Mouse (Mus musculus) myocyte (in vitro differentiated cells): ENCODE measurements around the gene Cacnb3. TPM values are rescaled to one million over a fixed set of nuclear protein-coding genes. Genes with fewer than 3 reads are reported as not detected.

ENCODE experiments used
- H3K27me3 ChIP-seq: one replicate; pipeline ENCODE4 v1.6.1; 2011; ENCODE audit not compliant: control insufficient read depth, insufficient read depth, insufficient read length
- H3K36me3 ChIP-seq: one replicate; pipeline ENCODE4 v1.6.1; 2011; ENCODE audit not compliant: control insufficient read depth, insufficient read depth
- H3K4me2 ChIP-seq: one replicate; pipeline ENCODE4 v1.6.1; 2011; ENCODE audit warnings: low read depth, control low read depth
- H3K4me3 ChIP-seq: one replicate; pipeline ENCODE4 v1.5.1; 2011; ENCODE audit warnings: mild to moderate bottlenecking, control low read depth, moderate library complexity
- H3K79me2 ChIP-seq: one replicate; pipeline ENCODE4 v1.6.1; 2011; ENCODE audit not compliant: control insufficient read depth, insufficient read depth
- H3ac ChIP-seq: one replicate; pipeline ENCODE4 v1.6.1; 2011; ENCODE audit not compliant: control insufficient read depth, insufficient read length
- CEBPB ChIP-seq: IDR thresholded peaks from 2 replicates; pipeline ENCODE4 v1.6.1; 2011; ENCODE audit warnings: mild to moderate bottlenecking, moderate library complexity; ENCODE audit not compliant: poor library complexity, insufficient read depth, severe bottlenecking
- E2F4 ChIP-seq: IDR thresholded peaks from one replicate; pipeline ENCODE4 v1.6.1; 2011; ENCODE audit warnings: mild to moderate bottlenecking, control low read depth, moderate library complexity; ENCODE audit not compliant: insufficient read depth
- MAX ChIP-seq: IDR thresholded peaks from one replicate; pipeline ENCODE4 v1.6.1; 2011; ENCODE audit warnings: low read depth, mild to moderate bottlenecking, control low read depth
- MYOD1 ChIP-seq, 3 experiments: IDR thresholded peaks; one replicate each; pipeline ENCODE4 v1.6.1; 2011; ENCODE audit warnings: control low read depth in 2 of 3, low read depth in 2 of 3, mild to moderate bottlenecking in 2 of 3, moderate library complexity in 1 of 3; ENCODE audit not compliant: insufficient read length in 2 of 3, control insufficient read depth in 1 of 3
- MYOG ChIP-seq, 3 experiments: IDR thresholded peaks; one replicate each; pipeline ENCODE4 v1.6.1; 2011; ENCODE audit warnings: control low read depth in 2 of 3, low read depth in 2 of 3, mild to moderate bottlenecking in 2 of 3; ENCODE audit not compliant: insufficient read length in 2 of 3, control insufficient read depth in 1 of 3, insufficient read depth in 1 of 3
- POLR2A ChIP-seq: IDR thresholded peaks from one replicate; pipeline ENCODE4 v1.6.1; 2011; ENCODE audit warnings: low read depth, mild to moderate bottlenecking, control low read depth, moderate library complexity; ENCODE audit not compliant: insufficient read length
- POLR2AphosphoS2 ChIP-seq: IDR thresholded peaks from one replicate; pipeline ENCODE4 v1.6.1; 2011; ENCODE audit warnings: low read depth, control low read depth; ENCODE audit not compliant: insufficient read length
- REST ChIP-seq: IDR thresholded peaks from one replicate; pipeline ENCODE4 v1.6.1; 2011; ENCODE audit warnings: mild to moderate bottlenecking, control low read depth, moderate library complexity; ENCODE audit not compliant: insufficient read depth, insufficient read length
- SRF ChIP-seq: IDR thresholded peaks from one replicate; pipeline ENCODE4 v1.6.1; 2011; ENCODE audit warnings: low read depth; ENCODE audit not compliant: control insufficient read depth, insufficient read length
- TCF12 ChIP-seq: IDR thresholded peaks from one replicate; pipeline ENCODE4 v1.6.1; 2011; ENCODE audit warnings: mild to moderate bottlenecking, control low read depth; ENCODE audit not compliant: poor library complexity, insufficient read depth, severe bottlenecking
- TCF3 ChIP-seq: IDR thresholded peaks from one replicate; pipeline ENCODE4 v1.6.1; 2011; ENCODE audit warnings: low read depth, control low read depth; ENCODE audit not compliant: insufficient read length
- USF1 ChIP-seq: IDR thresholded peaks from one replicate; pipeline ENCODE4 v1.6.1; 2011; ENCODE audit warnings: low read depth, mild to moderate bottlenecking, control low read depth, moderate library complexity
- polyA plus RNA-seq: library from polyadenylated mRNA; unstranded; fragments of >200 nt; fragmentation: generic; extraction: Trizol; gene quantifications from one replicate; pipeline ENCODE4 v1.2.1, GENCODE M21; 2012; ENCODE audit warnings: missing spikeins

The Cacnb3 gene
- polyA plus RNA-seq, 1 experiment: 80.8 TPM

GRCm38 (mm10) chr15:98608784-98609250, 21.8 kb upstream of the Cacnb3 start:
- H3K27me3 ChIP-seq: no peaks in the 10 kb centered on the region
- H3K4me3 ChIP-seq: peak overlapping the region; percentile 84
- no peaks in the 10 kb centered on the region for H3K36me3 ChIP-seq
- peak overlapping the region; percentile 4 for H3ac ChIP-seq
- H3K4me2 ChIP-seq: peak overlapping the region; percentile 94
- TF ChIP-seq MYOG (IDR thresholded peaks at IDR 0.05; ENCODE audit: control insufficient read depth in 1 of 3, insufficient read depth in 1 of 3, insufficient read length in 2 of 3, low read depth in 2 of 3) (no peak), POLR2AphosphoS2 (no peak), POLR2A (peak; percentile 16)
- peaks cover 44% of the 10 kb centered on the region for H3K79me2 ChIP-seq

GRCm38 (mm10) chr15:98609331-98610130, 21.1 kb upstream of the Cacnb3 start, which contains the start of gene Adcy6:
Gene Adcy6 (minus strand): TSS chr15:98610076.
- H3K4me2 ChIP-seq: peak within 1 kb of the TSS; percentile 83
- peak within 1 kb of the TSS; percentile 84 for H3K4me3 ChIP-seq
- TF ChIP-seq USF1 (no peak), E2F4 (no peak), MYOG (IDR thresholded peaks at IDR 0.05; ENCODE audit: control insufficient read depth in 1 of 3, insufficient read depth in 1 of 3, insufficient read length in 2 of 3, low read depth in 2 of 3) (peak in 1 of 3 experiments; percentile 20), MYOD1 (IDR thresholded peaks at IDR 0.05; ENCODE audit: control insufficient read depth in 1 of 3, insufficient read length in 2 of 3, low read depth in 2 of 3) (peak in 1 of 3 experiments; percentile 32), POLR2AphosphoS2 (no peak)
- H3K36me3 ChIP-seq: no peaks in the 10 kb centered on the region
- H3K79me2 ChIP-seq: peaks cover 42% of the 10 kb centered on the region
- H3ac ChIP-seq: peak within 1 kb of the TSS; percentile 4
- H3K27me3 ChIP-seq: no peaks in the 10 kb centered on the region

GRCm38 (mm10) chr15:98610131-98610633, 20.5 kb upstream of the Cacnb3 start:
- Histone ChIP-seq H3K79me2 (peaks cover 36% of the 10 kb centered on the region), H3K27me3 (no peaks in the 10 kb centered on the region), H3K36me3 (no peaks in the 10 kb centered on the region), H3K4me3 (peak overlapping the region; percentile 84), H3K4me2 (peak overlapping the region; percentile 83), H3ac (peak overlapping the region; percentile 4)
- no peak for TF ChIP-seq MYOD1 (IDR thresholded peaks at IDR 0.05; ENCODE audit: control insufficient read depth in 1 of 3, insufficient read length in 2 of 3, low read depth in 2 of 3)
- no peak for TF ChIP-seq E2F4
- TF ChIP-seq MYOG (IDR thresholded peaks at IDR 0.05; ENCODE audit: control insufficient read depth in 1 of 3, insufficient read depth in 1 of 3, insufficient read length in 2 of 3, low read depth in 2 of 3): no peak
- no peak for TF ChIP-seq REST
- no peak for TF ChIP-seq MAX
- no peak for TF ChIP-seq POLR2A
- TF ChIP-seq POLR2AphosphoS2: no peak
- TF ChIP-seq TCF3: no peak
- TF ChIP-seq TCF12: no peak
- TF ChIP-seq USF1: no peak
- TF ChIP-seq CEBPB: no peak
- no peak for TF ChIP-seq SRF

GRCm38 (mm10) chr15:98612229-98612628, 18.4 kb upstream of the Cacnb3 start:
- Histone ChIP-seq H3K36me3 (no peaks in the 10 kb centered on the region), H3K27me3 (no peaks in the 10 kb centered on the region), H3K4me3 (no peak overlapping the region), H3ac (no peak overlapping the region), H3K4me2 (no peak overlapping the region), H3K79me2 (peaks cover 16% of the 10 kb centered on the region)
- TF ChIP-seq MAX (no peak), SRF (no peak)

- no peaks in the 10 kb centered on the region for H3K36me3 ChIP-seq
- no peak overlapping the region for H3K4me2 ChIP-seq
- H3K79me2 ChIP-seq: no peaks in the 10 kb centered on the region
- no peak overlapping the region for H3K4me3 ChIP-seq
- H3K27me3 ChIP-seq: no peaks in the 10 kb centered on the region
- TF ChIP-seq CEBPB (no peak), MYOD1 (IDR thresholded peaks at IDR 0.05; ENCODE audit: control insufficient read depth in 1 of 3, insufficient read length in 2 of 3, low read depth in 2 of 3) (no peak), POLR2A (no peak), USF1 (no peak), SRF (no peak), MYOG (IDR thresholded peaks at IDR 0.05; ENCODE audit: control insufficient read depth in 1 of 3, insufficient read depth in 1 of 3, insufficient read length in 2 of 3, low read depth in 2 of 3) (no peak), TCF12 (no peak), MAX (no peak), TCF3 (no peak), POLR2AphosphoS2 (no peak), E2F4 (no peak), REST (no peak)
- no peak overlapping the region for H3ac ChIP-seq
Observed at GRCm38 (mm10) chr15:98614551-98614950, 16.1 kb upstream of the Cacnb3 start.
